Mouse (Mus musculus) lung, postnatal 14 days (tissue): ENCODE results near the gene Triml2.
A peak's percentile ranks its signal among the peaks of the same experiment; 100 is the strongest.

Experiments
- DNase-seq: peaks from one replicate; pipeline ENCODE4 v3.0.0; 2021

Gene Triml2

GRCm38 (mm10) chr8:43180054-43180690 lies at the start of gene Triml2:
Triml2 (plus strand) TSS chr8:43180541.
- DNase-seq: no peak

GRCm38 (mm10) chr8:43141386-43141785 lies 39.0 kb upstream of the Triml2 start, which contains the start of gene Triml1:
Triml1 (minus strand) TSS chr8:43141486.
- DNase-seq: no peak

- no peak for DNase-seq
Observed at GRCm38 (mm10) chr8:43149307-43149706, 31.0 kb upstream of the Triml2 start.

GRCm38 (mm10) chr8:43163255-43163654 lies 17.1 kb upstream of the Triml2 start:
- DNase-seq: no peak

- no peak for DNase-seq
Observed at GRCm38 (mm10) chr8:43164453-43164852, 15.9 kb upstream of the Triml2 start.

- no peak for DNase-seq
Observed at GRCm38 (mm10) chr8:43168083-43168482, 12.3 kb upstream of the Triml2 start.

GRCm38 (mm10) chr8:43169249-43169755 lies 11.0 kb upstream of the Triml2 start:
- no peak for DNase-seq

- no peak for DNase-seq
Observed at GRCm38 (mm10) chr8:43176766-43177486, 3.4 kb upstream of the Triml2 start.

GRCm38 (mm10) chr8:43178263-43178662 lies 2.1 kb upstream of the Triml2 start:
- peak; percentile 3 for DNase-seq

- DNase-seq: peak; percentile 2
Observed at GRCm38 (mm10) chr8:43179189-43179588, 1.2 kb upstream of the Triml2 start.

- no peak for DNase-seq
Observed at GRCm38 (mm10) chr8:43182281-43182680, 1.9 kb downstream of the Triml2 start.

GRCm38 (mm10) chr8:43215554-43215953 lies 35.2 kb downstream of the Triml2 start:
- DNase-seq: no peak

- no peak for DNase-seq
Observed at GRCm38 (mm10) chr8:43243326-43243725, 63.0 kb downstream of the Triml2 start.
